Mouse (Mus musculus) testis, adult 2 months (tissue): Measurements from ENCODE around the gene Chrm4. TPM values are rescaled to one million over a fixed set of nuclear protein-coding genes. Genes with fewer than 3 reads are reported as not detected.
A peak's percentile ranks its signal among the peaks of the same experiment; 100 is the strongest.

Experiments
- H3K27ac ChIP-seq: fragments of 200-500 bp; 2 replicates; pipeline ENCODE4 v1.5.1; 2012; ENCODE audit warnings: low read depth, low read length; ENCODE audit not compliant: control insufficient read depth, insufficient read depth
- H3K27me3 ChIP-seq: fragments of 200-500 bp; 2 replicates; pipeline ENCODE4 v1.6.1; 2012; ENCODE audit warnings: mild to moderate bottlenecking, low read length, moderate library complexity; ENCODE audit not compliant: control insufficient read depth, insufficient read depth
- H3K36me3 ChIP-seq: fragments of 200-500 bp; 2 replicates; pipeline ENCODE4 v1.6.1; 2012; ENCODE audit warnings: mild to moderate bottlenecking, low read length; ENCODE audit not compliant: control insufficient read depth, insufficient read depth
- H3K4me1 ChIP-seq: fragments of 200-500 bp; 2 replicates; pipeline ENCODE4 v1.6.1; 2012; ENCODE audit warnings: low read length; ENCODE audit not compliant: control insufficient read depth, insufficient read depth
- H3K4me3 ChIP-seq: fragments of 200-500 bp; 2 replicates; pipeline ENCODE4 v1.5.1; 2012; ENCODE audit warnings: low read depth, mild to moderate bottlenecking, low read length, moderate library complexity, mixed read lengths; ENCODE audit not compliant: control insufficient read depth
- CTCF ChIP-seq: fragments of 200-500 bp; IDR thresholded peaks from 2 replicates; pipeline ENCODE4 v1.5.1; 2012; ENCODE audit warnings: low read depth, mild to moderate bottlenecking, inconsistent platforms, low read length, moderate library complexity; ENCODE audit not compliant: control insufficient read depth, insufficient read depth, insufficient replicate concordance
- POLR2A ChIP-seq: fragments of 200-500 bp; IDR thresholded peaks from 2 replicates; pipeline ENCODE4 v1.6.1; 2012; ENCODE audit warnings: low read depth, mild to moderate bottlenecking, inconsistent platforms, low read length, moderate library complexity; ENCODE audit not compliant: control insufficient read depth
- polyA plus RNA-seq: library from polyadenylated mRNA; depleted of rRNA; stranded (reverse); fragments of >200 nt; gene quantifications from 2 replicates; pipeline ENCODE4 v1.2.3, GENCODE M21; 2012

Chrm4 gene
- polyA plus RNA-seq, 1 experiment, result 20.3 TPM

GRCm38 (mm10) chr2:91922586-91923414 lies 4.2 kb upstream of the Chrm4 start:
- TF ChIP-seq CTCF, result no peak
- no peak for TF ChIP-seq POLR2A
- no peaks in the 10 kb centered on the region for H3K36me3 ChIP-seq
- no peak overlapping the region for H3K27ac ChIP-seq
- peaks cover 22% of the 10 kb centered on the region for H3K4me1 ChIP-seq
- peaks cover 2% of the 10 kb centered on the region; the same call in 1 of the 2 replicates for H3K27me3 ChIP-seq
- H3K4me3 ChIP-seq, result peak overlapping the region; percentile 81

- no peak for TF ChIP-seq POLR2A
- TF ChIP-seq CTCF, result peak; percentile 54; the same call in 1 of the 2 replicates
- peaks cover 2% of the 10 kb centered on the region; the same call in 1 of the 2 replicates for H3K27me3 ChIP-seq
- H3K4me3 ChIP-seq, result peak overlapping the region; percentile 81
- H3K36me3 ChIP-seq, result no peaks in the 10 kb centered on the region
- no peak overlapping the region for H3K27ac ChIP-seq
- peaks cover 22% of the 10 kb centered on the region for H3K4me1 ChIP-seq
These were observed 3.4 kb upstream of the Chrm4 start for GRCm38 (mm10) chr2:91923415-91924337.

- Histone ChIP-seq H3K4me3 (no peak overlapping the region), H3K36me3 (no peaks in the 10 kb centered on the region), H3K27me3 (peaks cover 2% of the 10 kb centered on the region; the same call in 1 of the 2 replicates), H3K27ac (no peak overlapping the region), H3K4me1 (peaks cover 22% of the 10 kb centered on the region)
- TF ChIP-seq CTCF, result no peak
- no peak for TF ChIP-seq POLR2A
These were observed 2.3 kb upstream of the Chrm4 start for GRCm38 (mm10) chr2:91924726-91925125.

- H3K4me1 ChIP-seq, result peaks cover 24% of the 10 kb centered on the region
- H3K4me3 ChIP-seq, result no peak overlapping the region
- H3K36me3 ChIP-seq, result no peaks in the 10 kb centered on the region
- TF ChIP-seq POLR2A (no peak), CTCF (no peak)
- H3K27ac ChIP-seq, result no peak overlapping the region
- peaks cover 2% of the 10 kb centered on the region; the same call in 1 of the 2 replicates for H3K27me3 ChIP-seq
These were observed 1.6 kb upstream of the Chrm4 start for GRCm38 (mm10) chr2:91925442-91925841.

GRCm38 (mm10) chr2:91927826-91928533 lies 931 bp downstream of the Chrm4 start:
- no peaks in the 10 kb centered on the region for H3K36me3 ChIP-seq
- H3K4me3 ChIP-seq, result peak overlapping the region; percentile 66
- H3K27me3 ChIP-seq, result 0 out of 2 replicates have a peak, but pooled peaks cover 1% of the 10 kb centered on the region
- no peak overlapping the region for H3K27ac ChIP-seq
- H3K4me1 ChIP-seq, result peaks cover 23% of the 10 kb centered on the region
- TF ChIP-seq CTCF (peak; percentile 55), POLR2A (no peak)

GRCm38 (mm10) chr2:91928534-91929350 lies 1.7 kb downstream of the Chrm4 start:
- Histone ChIP-seq H3K36me3 (no peaks in the 10 kb centered on the region), H3K4me3 (peak overlapping the region; percentile 66), H3K27ac (no peak overlapping the region), H3K27me3 (no peaks in the 10 kb centered on the region), H3K4me1 (peaks cover 18% of the 10 kb centered on the region)
- TF ChIP-seq CTCF (no peak), POLR2A (no peak)
